Mouse (Mus musculus) gastrocnemius, adult 18-20 months (tissue): ENCODE measurements around the gene Cux2. TPM values are rescaled to one million over a fixed set of nuclear protein-coding genes. Genes with fewer than 3 reads are reported as not detected.
A peak's percentile ranks its signal among the peaks of the same experiment; 100 is the strongest.

Experiments used
- DNase-seq: peaks from one replicate; pipeline ENCODE4 v3.0.0; 2021; ENCODE audit warnings: low spot score
- total RNA-seq, 2 experiments: library from RNA; stranded (reverse); gene quantifications; 2 replicates each; pipeline ENCODE4 v1.2.3; 2021

Cux2 gene
- total RNA-seq, 2 experiments from 2014 or later, result 4.4 to 4.7 TPM

DNA sequence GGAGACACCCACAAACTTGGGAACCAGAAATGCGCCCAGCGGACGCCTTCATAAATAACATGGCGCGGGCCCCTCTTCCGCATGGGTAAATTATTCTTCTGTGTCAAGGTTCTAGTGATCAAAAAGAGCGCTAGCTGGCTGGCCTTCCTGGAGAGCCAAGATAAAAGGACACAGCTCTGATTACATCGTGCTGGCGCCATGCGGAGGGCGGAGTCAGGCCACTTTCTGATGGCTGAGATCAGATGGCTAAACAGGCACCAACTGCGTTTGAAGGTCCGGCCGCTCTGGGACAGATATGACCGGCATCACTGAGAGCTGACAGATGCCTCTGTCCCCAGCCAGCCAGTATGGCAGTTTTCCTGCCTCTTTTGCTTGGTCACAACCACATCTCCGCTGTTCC, 83.0 kb downstream of the Cux2 start:
- peak; percentile 44 for DNase-seq

DNA sequence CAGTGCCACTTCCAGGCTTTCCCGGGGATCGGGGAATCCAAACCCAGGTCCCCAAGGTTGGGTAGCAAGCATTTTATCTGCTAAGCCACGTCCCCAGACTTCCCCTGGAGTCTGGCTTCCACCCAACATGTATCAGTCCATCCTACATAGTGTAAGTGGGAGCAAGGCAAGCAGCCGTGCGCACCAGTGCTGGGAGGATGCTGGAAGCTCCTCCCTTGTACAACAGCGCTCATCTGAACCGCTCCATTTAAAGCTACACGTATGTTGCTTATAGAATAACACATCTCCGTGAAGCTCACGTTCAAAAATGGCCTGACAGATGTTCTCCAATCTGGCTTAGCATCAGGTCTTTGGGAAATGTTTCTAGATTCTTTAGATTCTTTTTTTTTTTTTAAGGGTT, 86.9 kb downstream of the Cux2 start:
- DNase-seq, result no peak

- no peak for DNase-seq
These were observed 87.5 kb downstream of the Cux2 start for GRCm38 (mm10) chr5:121962359-121962758.

GRCm38 (mm10) chr5:121961256-121961655, 88.6 kb downstream of the Cux2 start:
- DNase-seq, result no peak

DNA sequence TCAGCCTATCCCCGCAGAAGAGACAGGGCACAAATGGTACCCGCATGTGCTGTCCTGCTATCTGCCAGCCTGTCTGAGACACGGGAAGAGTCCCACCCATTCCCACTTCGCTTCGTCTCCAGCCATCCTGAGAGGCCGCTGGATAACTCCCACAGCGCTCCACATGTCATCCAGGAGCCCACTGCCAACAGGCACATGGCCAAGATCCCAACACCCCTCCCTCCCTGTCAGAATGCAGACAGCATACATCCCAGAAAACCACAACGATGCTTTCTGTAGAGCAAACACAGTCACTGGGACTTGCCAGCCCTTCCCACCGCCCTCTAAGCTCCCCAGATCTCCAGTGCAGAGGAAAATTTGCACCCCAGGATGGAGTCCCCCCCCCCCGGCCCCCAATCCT, 90.2 kb downstream of the Cux2 start:
- no peak for DNase-seq

- no peak for DNase-seq
These were observed 91.4 kb downstream of the Cux2 start for GRCm38 (mm10) chr5:121958551-121958950.

DNA sequence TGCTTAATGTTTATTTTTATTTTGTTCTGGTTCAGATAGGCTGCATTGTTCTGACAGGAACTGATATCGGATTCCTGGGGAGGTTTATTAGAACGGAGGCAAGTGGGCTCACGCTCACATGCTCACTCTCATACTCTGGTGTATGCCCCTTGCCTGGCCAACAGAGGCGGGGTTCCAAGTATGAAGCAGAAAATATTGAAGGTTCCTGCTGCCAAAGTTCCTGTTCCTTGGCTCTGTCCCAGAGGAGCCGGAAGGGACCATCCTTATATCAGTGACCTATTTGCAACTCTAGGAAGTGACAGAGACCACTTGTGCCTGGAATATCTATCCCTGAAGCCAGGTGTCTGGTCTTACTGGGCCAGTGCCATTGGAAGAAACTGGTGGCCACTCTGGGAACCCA, 94.1 kb downstream of the Cux2 start:
- no peak for DNase-seq

DNA sequence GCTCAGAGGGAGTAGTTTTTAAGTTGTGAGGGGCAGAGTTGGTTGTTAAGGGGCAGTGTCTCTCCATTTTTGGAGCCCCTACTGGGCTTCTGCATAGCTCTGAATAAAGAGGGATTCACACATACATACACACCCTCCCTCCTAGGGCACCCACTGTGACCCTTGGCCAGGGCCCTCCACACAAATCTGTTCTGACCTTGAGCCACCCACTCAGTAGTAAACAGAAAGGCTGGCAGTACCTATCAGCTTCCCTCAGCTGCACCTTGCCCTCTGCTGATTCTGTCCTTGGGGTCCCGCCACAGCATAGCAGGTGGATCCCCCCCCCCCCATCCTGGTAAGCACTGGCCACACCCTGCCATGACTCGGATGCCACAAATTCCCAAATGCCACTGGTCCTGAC, 99.7 kb downstream of the Cux2 start:
- DNase-seq, result no peak

GRCm38 (mm10) chr5:121949050-121949443, 100.9 kb downstream of the Cux2 start:
- DNase-seq, result no peak

GRCm38 (mm10) chr5:121948302-121949049, 101.4 kb downstream of the Cux2 start:
- peak; percentile 5 for DNase-seq

DNA sequence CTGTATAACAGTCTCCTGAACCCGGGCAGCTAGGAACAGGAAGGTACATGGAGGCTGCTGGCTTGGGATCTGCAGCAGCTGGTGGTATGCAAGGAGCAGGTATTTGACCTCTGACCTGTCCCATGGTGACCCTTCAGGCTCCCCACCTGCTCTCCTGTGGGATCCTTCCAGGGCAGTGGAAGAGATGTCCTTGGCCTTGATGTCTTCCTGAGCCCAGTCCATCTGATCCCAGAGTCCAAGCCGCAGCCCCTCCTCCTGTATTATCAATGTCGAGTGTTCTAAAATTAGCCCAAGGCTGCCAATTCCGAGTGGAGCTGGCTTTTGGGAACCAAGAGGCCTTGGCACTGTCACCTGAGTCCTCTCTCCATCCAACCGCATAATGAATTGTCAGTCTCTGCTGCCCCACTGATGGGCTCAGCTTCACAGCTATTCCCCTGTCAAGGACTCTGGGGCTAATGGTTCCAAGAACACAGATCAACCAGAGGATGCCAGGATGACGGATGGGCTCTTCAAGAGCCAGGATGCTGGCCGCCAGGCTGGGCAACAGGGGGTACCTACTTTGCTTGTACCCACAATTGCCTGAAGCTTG, 103.2 kb downstream of the Cux2 start:
- DNase-seq, result no peak

DNA sequence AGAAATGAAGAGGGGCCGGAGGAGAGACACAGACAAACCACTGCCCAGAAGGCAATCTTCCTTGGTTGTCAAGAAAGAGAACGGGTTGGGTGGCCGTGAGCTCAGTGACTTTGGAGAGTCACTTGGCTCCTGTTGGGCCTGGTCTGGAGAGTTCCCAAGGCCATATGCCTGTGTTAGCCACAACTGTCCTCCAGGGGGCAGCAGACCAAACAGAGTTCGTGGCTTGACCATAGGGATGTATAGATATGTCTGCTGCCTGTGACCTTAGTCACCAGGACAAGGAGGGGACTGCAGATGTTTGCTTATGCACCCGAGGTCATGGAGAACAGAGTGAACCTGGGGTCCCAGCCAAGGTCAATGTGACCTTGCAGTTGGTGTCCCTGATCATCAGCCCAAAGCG, 104.1 kb downstream of the Cux2 start:
- peak; percentile 50 for DNase-seq

DNA sequence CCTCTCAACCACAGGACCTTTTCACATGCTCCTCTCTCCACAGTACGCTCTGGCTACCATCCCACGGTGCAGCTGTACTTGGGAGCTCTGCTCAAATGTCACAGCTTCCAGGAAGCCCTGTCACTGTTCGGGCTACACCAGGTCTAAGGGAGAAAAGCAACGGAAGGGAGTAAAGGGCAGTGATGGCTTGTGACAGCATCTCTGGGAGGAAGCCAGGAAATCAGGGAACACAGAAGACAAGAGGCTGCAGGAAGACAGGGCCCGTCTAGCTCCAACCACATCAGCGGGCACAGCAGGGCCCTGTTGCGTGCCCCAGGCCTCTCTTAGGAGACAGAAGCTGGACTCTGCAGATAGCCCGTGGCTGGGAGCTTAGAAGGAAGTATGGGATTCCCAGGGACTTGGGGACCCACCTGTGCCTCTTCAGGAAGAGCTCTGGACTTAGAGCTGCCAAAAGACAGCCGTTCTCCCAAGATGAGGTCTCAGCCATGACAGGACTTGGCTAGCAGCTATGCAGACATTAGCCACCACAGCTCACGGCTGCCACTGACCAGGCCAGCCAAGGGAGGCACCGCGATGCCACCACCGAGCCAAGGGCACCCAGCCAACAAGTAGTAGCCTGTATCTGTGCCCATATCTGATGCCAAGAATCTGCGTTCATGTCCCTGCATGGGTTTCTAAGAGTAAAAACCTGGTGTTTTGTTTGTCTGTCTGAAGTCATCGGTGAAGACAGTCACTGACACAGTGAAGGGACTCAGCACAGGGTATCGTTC, 105.7 kb downstream of the Cux2 start:
- peak; percentile 43 for DNase-seq

DNA sequence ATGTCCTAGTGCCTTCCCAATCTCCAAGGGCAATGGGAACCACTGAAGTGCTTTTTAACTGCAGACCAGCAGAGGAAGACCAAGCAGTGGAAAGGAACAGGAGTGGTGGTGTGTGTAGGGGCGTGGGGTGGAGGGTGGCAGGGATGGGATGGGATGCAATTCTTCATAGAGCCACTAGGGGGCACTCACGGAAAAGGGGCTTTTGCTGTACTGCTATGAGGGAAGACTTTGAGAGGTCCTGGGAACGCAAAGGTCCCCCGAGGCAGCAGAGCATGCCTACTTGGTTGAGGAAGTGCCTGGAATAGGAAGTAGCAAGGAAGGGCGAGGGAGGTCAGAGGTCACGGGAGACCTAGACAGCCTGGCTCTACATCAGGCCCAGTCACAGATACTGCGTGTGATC, 106.4 kb downstream of the Cux2 start:
- DNase-seq, result peak; percentile 22

DNA sequence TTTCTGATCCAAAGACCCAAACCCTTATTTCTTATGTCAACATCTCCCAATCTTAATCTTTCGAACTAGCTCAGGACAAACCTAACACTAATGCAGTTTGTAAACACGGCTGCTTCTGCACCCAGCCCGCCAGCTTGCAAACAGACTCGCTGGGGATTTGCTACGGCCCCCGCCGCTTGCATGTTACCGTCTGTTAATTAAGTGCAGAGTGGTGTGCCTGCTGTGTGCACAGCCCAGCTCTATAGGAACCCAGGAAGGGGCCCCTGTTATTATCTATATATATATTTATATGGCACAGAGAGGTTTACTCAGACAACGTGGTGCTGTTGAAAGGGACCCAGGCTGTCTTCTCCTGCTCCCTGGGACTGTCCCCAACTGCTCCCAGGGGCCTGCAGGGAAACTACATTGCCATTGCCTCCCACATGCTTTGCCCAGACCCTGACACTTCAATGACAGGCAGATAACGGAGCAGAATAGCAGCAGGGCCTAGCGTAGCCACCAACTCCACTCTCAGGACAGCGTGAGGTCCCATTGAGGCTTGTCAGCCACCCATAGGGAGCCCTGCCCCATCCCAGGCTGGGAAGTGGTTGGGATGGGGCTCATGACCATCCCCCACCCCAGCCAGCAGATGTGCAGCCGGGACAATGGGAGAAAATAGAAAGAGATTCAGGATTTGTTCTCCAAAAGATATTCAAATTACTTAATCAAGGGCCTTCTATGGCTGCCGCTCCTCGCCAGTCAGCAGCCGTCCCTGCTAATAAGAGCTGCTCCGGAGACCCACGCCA, 111.6 kb downstream of the Cux2 start:
- DNase-seq, result no peak

DNA sequence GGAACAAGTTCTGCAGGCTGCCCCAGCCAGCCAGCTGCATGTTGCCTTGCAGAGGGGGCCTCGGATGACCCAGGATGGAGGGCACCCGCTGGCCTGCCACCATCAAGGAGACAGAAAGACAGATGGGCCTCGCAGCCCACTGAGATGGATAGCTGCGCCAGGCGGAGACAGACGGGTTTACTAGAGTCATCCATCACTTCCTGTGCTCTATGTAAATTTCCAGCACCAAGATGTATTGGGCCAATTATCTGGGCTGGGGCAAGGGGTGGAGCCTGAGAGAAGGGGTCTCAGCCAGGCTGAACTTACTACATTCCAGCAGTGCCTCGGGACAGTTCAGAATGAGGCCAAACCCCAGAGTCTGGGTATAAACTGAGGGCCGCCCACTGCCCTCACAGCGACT, 119.6 kb downstream of the Cux2 start:
- no peak for DNase-seq

DNA sequence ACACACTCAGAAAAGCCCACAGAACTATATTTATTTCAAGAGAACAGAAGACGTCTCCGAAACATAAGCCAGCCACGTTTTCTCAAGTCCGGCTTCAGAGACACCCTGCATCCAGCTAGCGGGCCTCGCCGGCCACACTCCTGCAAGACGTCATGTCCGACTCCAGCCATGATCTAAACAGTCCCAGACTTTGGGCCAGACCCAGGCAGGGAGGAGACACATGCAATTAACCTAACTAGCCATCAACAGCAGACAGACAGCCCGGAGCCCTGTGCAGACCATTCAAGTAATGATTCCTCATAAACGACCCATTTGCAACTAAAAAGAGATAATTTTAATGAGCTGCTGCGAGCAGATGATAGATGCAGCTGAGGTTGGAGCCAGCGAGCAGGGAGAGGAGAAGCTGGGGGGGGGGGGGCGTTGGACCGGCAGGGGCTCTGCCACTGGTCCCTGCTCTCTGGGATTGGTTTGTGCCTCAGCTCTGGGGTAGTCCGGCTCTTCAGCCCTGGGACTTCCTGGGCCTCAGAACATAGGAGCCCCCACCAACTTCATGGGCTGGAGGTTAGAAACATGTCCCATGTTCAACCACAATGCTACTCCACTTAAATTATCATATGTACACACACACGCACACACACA, 121.4 kb downstream of the Cux2 start:
- no peak for DNase-seq

GRCm38 (mm10) chr5:121926543-121926814, 123.4 kb downstream of the Cux2 start:
- DNase-seq, result no peak

- no peak for DNase-seq
These were observed 124.0 kb downstream of the Cux2 start for GRCm38 (mm10) chr5:121925751-121926542.

GRCm38 (mm10) chr5:121925291-121925690, 124.6 kb downstream of the Cux2 start:
- DNase-seq, result no peak

DNA sequence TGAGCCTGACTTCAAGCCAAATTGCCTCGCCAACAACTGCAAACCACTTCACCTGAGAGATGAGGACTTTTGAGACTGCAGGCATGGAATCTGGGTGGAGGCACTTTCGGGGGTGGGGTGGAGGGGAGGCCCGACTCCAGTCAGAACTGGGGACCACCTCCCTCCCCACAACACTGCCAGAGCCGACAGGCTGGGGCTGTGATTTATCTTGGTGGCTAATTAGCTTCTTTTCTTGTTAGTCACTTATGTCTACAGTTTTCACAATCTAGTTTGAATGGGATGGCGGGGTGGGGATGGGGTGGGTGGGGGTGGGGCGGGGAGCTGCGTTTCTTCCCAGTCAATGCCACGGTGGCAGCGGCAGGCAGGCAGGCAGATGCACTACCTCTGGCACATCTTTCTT, 125.5 kb downstream of the Cux2 start:
- DNase-seq, result no peak
